8 mouse cellular contexts compared by ENCODE assay signal in the genomic region with DNA sequence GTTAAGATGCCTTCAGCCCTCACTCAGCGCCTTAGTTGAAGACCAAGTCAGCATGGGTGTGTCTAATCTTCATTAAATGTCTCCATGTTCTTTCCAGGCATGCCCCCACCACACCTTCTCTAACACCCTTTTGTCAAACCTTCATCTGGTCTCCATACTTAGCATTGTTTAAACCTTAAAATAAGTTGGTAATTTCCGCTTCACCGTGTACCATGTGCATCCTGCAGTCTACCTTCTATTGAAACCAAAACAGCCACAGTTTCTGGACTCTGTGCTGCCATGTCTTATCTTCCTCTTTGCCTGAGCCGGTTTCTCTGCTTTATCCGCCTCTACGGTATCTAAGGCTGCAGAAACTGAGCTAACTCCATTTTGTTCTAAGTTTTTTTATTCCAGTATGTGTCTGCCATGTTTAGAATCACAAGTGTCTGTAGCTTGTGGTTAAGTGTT. TPM values are rescaled to one million over a fixed set of nuclear protein-coding genes. Genes with fewer than 3 reads are reported as not detected.
A peak's percentile ranks its signal among the peaks of the same experiment; 100 is the strongest.
DNase-seq lines count a peak whose midpoint lies in the region; ATAC-seq and TF ChIP-seq lines count a peak whose summit lies in the region.

No protein-coding gene starts in this region.

- peak overlapping the region; percentile 69 for H3K4me2 ChIP-seq in hindbrain, postnatal 0 days (ENCODE audit: low read depth, low read length)
- H3K4me2 ChIP-seq in midbrain, embryonic 16.5 days (ENCODE audit: low read length), result peak overlapping the region; percentile 60

- no peaks in the 10 kb centered on the region for H3K27me3 ChIP-seq in hindbrain, postnatal 0 days (ENCODE audit: insufficient read depth, low read length)
- no peaks in the 10 kb centered on the region for H3K27me3 ChIP-seq in midbrain, embryonic 16.5 days (ENCODE audit: control insufficient read depth, insufficient read depth, low read depth, low read length)
- no peaks in the 10 kb centered on the region for H3K27me3 ChIP-seq in cerebellum, adult 2 months (ENCODE audit: control insufficient read depth, insufficient read depth, low read length)

- TF ChIP-seq CTCF in left cerebral cortex, adult 2 months (IDR thresholded peaks at IDR 0.05), result no peak
- no peak for TF ChIP-seq CTCF in hindbrain, postnatal 0 days (IDR thresholded peaks at IDR 0.05; ENCODE audit: low read depth)
- TF ChIP-seq CTCF in cerebellum, adult 2 months (IDR thresholded peaks at IDR 0.05; ENCODE audit: borderline replicate concordance, insufficient read depth, low read depth, low read length), result no peak

- H3K4me1 ChIP-seq in hindbrain, postnatal 0 days (ENCODE audit: insufficient read depth, low read length), result peaks cover 12% of the 10 kb centered on the region
- peaks cover 36% of the 10 kb centered on the region for H3K4me1 ChIP-seq in midbrain, embryonic 16.5 days (ENCODE audit: control insufficient read depth, insufficient read depth, low read length)
- H3K4me1 ChIP-seq in cerebellum, adult 2 months (ENCODE audit: control insufficient read depth, insufficient read depth, low read length), result peaks cover 3% of the 10 kb centered on the region

- peaks cover 6% of the 10 kb centered on the region for H3K36me3 ChIP-seq in hindbrain, postnatal 0 days (ENCODE audit: insufficient read depth, low read length)
- H3K36me3 ChIP-seq in midbrain, embryonic 16.5 days (ENCODE audit: control insufficient read depth, insufficient read depth, low read length), result peaks cover 5% of the 10 kb centered on the region; the same call in 1 of the 2 replicates

- no peak for TF ChIP-seq POLR2A in cerebellum, adult 2 months (IDR thresholded peaks at IDR 0.05; ENCODE audit: borderline replicate concordance, insufficient read depth, low read length)

- H3K9ac ChIP-seq in hindbrain, postnatal 0 days (replicated peaks; ENCODE audit: low read length), result no peak overlapping the region
- H3K9ac ChIP-seq in midbrain, embryonic 16.5 days (ENCODE audit: low read depth, low read length), result peak overlapping the region; percentile 42; the same call in 1 of the 2 replicates

- DNase-seq in left cerebral cortex, adult 2 months (ENCODE audit: extremely low spot score in 1 of 2, low spot score in 2 of 2), result no peak
- no peak for DNase-seq in left cerebral cortex, postnatal 25 days (ENCODE audit: low spot score in 2 of 2)
- DNase-seq in c-Kit-positive CD71-positive TER-119-negative erythroid progenitor cells, embryonic 14.5 days (ENCODE audit: low read depth), result peak; percentile 50
- no peak for DNase-seq in hindbrain, postnatal 0 days (ENCODE audit: low spot score)
- no peak for DNase-seq in frontal cortex, postnatal 10 days (ENCODE audit: low spot score in 2 of 2)
- DNase-seq in cerebellum, adult 2 months, result no peak
- no peak for DNase-seq in thymus, postnatal 4 days

- H3K27ac ChIP-seq in left cerebral cortex, adult 2 months, result no peak overlapping the region
- H3K27ac ChIP-seq in hindbrain, postnatal 0 days, result no peak overlapping the region
- no peak overlapping the region for H3K27ac ChIP-seq in midbrain, embryonic 16.5 days (ENCODE audit: low read length)
- H3K27ac ChIP-seq in cerebellum, adult 2 months (ENCODE audit: insufficient read depth, low read length), result no peak overlapping the region

- intact Hi-C loops in left cerebral cortex, adult 2 months (cut with DNase I), result loop anchor here (5.0 kb wide), 1 partner anchor 309 kb away; no protein-coding TSS in a partner anchor
- intact Hi-C loops in left cerebral cortex, postnatal 25 days (cut with DNase I), result no loop called here

- peak overlapping the region; percentile 98 for H3K4me3 ChIP-seq in left cerebral cortex, adult 2 months
- H3K4me3 ChIP-seq in hindbrain, postnatal 0 days (ENCODE audit: low read length), result peak overlapping the region; percentile 82
- peak overlapping the region; percentile 32 for H3K4me3 ChIP-seq in midbrain, embryonic 16.5 days (ENCODE audit: low read depth, low read length)
- no peak overlapping the region for H3K4me3 ChIP-seq in cerebellum, adult 2 months (replicated peaks; ENCODE audit: insufficient read depth, low read depth, low read length)

- H3K9me3 ChIP-seq in hindbrain, postnatal 0 days (ENCODE audit: low read length), result no peaks in the 10 kb centered on the region
- no peaks in the 10 kb centered on the region for H3K9me3 ChIP-seq in midbrain, embryonic 16.5 days (replicated peaks; ENCODE audit: control insufficient read depth, low read length, poor library complexity, severe bottlenecking)

- WGBS in hindbrain, postnatal 0 days, result 42% methylated on average over 6 of the region's 6 CpGs
- 35% methylated on average over 6 of the region's 6 CpGs for WGBS in midbrain, embryonic 16.5 days
- 37% methylated on average over 6 of the region's 6 CpGs for WGBS in cerebellum, adult 2 months

- ATAC-seq in hindbrain, postnatal 0 days, result no peak
- no peak for ATAC-seq in midbrain, embryonic 16.5 days

RNA-seq across cellular contexts. Expression of a gene that starts 2.4 kb away (rescaled TPM):
- 100 to 1,000 TPM; 126 to 131 TPM for total RNA-seq in left cerebral cortex, adult 2 months (2021)
- 100 to 1,000 TPM; 129 to 162 TPM for total RNA-seq in left cerebral cortex, postnatal 25 days (2021)
- total RNA-seq in hindbrain, postnatal 0 days (2014; rRNA removed), result 121 and 129 TPM in 2 replicates
- 140 and 143 TPM in 2 replicates for polyA plus RNA-seq in hindbrain, postnatal 0 days (2015; fragmentation: Nextera tagmentation; extraction: Ambion mirVana)
- 260 and 271 TPM in 2 replicates for polyA plus RNA-seq in midbrain, embryonic 16.5 days (2015; fragmentation: Nextera tagmentation; extraction: Ambion mirVana)
- polyA plus RNA-seq in cerebellum, adult 2 months (2012; rRNA removed), result 108 and 110 TPM in 2 replicates
